Mouse (Mus musculus) C2C12 (cell line): ENCODE data around the gene Arpc5.

Source experiments
- CTCF ChIP-seq: IDR thresholded peaks from one replicate; pipeline ENCODE4 v1.5.1; 2011; ENCODE audit not compliant: control insufficient read depth, insufficient read depth, insufficient read length
- MAX ChIP-seq: IDR thresholded peaks from one replicate; pipeline ENCODE4 v1.6.1; 2011; ENCODE audit warnings: mild to moderate bottlenecking, control low read depth
- USF1 ChIP-seq: IDR thresholded peaks from one replicate; pipeline ENCODE4 v1.6.1; 2011; ENCODE audit warnings: low read depth, mild to moderate bottlenecking, control low read depth, moderate library complexity

DNA sequence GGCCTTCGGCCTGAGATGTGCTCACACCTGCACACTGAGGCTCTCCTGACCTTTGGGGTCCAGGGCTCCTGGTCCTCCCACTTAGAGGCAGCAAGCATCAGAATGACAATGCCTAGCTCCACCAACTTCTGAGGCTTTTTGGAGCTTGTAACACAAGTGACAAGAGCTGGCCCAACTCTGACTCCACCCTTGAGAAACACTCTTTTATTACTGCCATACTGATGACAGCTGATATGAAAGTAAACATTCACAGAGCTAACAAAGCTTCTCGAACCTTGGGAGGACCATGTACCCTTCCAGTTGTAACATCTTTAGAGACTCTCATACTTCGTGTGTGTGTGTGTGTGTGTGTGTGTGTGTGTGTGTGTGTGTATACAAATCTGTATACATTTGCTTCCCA lies 40.2 kb upstream of the Arpc5 start:
- no peak for TF ChIP-seq CTCF
- TF ChIP-seq USF1: no peak
- no peak for TF ChIP-seq MAX
